Mouse (Mus musculus): Measurements from ENCODE around the gene S100g.

S100g gene

DNA sequence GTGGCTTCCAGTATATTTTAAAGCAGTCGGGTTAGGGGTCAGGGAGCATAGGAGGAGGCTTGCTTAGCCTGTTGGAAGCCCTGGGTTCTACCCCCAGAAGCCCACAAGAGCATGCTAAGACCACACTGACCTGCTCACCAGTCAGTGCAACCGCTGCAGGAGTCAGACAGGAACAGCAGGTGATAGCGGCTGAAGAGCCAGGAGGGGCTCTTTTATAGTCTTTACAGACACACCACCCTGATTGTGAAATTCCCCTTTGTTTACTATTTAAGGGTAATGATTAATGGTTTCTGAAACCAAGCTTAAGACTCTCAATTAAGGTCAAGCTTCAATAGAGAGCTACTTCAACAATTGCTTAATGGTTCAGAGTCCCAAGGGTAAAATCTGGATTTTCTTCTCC, at the start of gene S100g:
Gene S100g, minus strand, starts transcription at position 217 of the 400 bp plus-strand sequence.
- no peak for DNase-seq (ENCODE audit: low spot score)

- DNase-seq (ENCODE audit: low spot score): no peak
Observed at GRCm38 (mm10) chrX:162992121-162992520, 27.7 kb upstream of the S100g start.

GRCm38 (mm10) chrX:162991396-162991795, 27.0 kb upstream of the S100g start:
- no peak for DNase-seq (ENCODE audit: low spot score)

GRCm38 (mm10) chrX:162986876-162987495, 22.6 kb upstream of the S100g start:
- no peak for DNase-seq (ENCODE audit: low spot score)

GRCm38 (mm10) chrX:162976194-162976593, 11.8 kb upstream of the S100g start:
- no peak for DNase-seq (ENCODE audit: low spot score)

DNA sequence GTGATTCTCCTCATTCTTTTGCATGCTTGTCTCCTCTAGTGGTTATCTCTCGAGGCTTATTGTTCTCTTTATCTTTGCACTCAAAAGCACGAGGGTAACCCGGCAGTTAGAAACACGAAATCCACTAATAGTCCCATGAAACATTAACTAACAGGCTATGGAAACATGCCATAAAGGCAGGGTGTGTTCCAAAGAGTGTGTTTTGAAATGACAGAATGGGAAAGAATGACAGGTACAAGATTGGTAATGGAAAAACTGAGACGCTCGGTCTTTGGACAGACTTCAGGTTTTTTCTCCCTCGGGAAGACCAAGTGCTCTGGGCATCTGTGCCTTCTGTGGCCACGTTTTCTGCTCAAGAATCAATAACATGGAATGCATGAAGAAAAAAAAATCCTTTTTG, 3.1 kb upstream of the S100g start:
- no peak for DNase-seq (ENCODE audit: low spot score)

GRCm38 (mm10) chrX:162963840-162964239, 559 bp downstream of the S100g start:
- no peak for DNase-seq (ENCODE audit: low spot score)

- DNase-seq (ENCODE audit: low spot score): no peak
Observed at GRCm38 (mm10) chrX:162957921-162958320, 6.5 kb downstream of the S100g start.

GRCm38 (mm10) chrX:162949811-162950439, 14.5 kb downstream of the S100g start:
- DNase-seq (ENCODE audit: low spot score): peak; percentile 65

DNA sequence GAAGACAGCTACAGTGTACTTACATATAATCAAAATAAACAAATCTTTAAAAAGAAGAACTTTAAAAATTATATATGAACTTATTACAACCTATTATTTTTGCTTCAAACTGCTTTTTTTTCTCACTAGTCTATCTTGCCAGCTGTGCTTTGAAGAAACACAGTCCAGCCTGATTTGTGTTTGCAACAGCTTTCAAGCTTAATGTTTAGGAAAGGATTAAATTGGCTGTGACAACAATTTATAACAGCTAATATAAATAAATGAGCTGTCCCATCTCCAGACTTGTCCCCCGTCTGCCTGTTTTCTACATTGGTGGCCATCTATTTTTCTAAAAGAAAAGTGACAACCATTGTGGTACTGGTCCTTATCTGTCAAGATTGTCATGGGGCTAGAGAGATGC, 22.4 kb downstream of the S100g start:
- no peak for DNase-seq (ENCODE audit: low spot score)

GRCm38 (mm10) chrX:162931467-162931866, 32.9 kb downstream of the S100g start:
- DNase-seq (ENCODE audit: low spot score): no peak

DNA sequence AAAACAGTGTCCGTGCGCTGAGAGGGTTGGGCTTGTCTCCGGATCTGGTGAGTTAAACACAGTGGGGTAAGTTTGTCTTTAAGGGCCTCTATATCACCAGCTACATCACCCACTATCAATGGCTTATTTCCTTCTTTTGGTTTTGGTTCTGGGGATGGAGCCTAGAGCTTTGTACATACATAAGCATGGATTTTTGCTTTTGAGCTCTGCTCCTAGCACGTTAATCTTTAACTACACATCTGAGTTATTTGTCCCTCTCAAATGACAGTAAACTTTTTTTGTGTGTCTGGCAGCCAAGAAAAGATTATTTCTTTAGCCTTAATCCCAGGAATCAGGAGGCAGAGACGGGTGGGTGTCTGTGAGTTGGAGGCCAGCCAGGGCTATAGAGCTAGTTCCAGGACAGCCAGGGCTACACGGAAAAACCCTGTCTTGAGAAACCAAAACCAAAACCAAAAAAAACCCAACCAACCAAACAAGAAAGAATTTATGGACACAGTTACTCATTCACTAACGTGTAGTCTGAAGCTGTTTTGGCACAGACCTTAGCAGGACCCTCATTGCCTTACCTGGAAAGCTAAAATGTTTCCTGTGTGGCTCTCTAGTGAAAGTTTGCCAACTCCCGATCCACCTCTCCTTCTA, 42.8 kb downstream of the S100g start:
- no peak for DNase-seq (ENCODE audit: low spot score)

GRCm38 (mm10) chrX:162915697-162916096, 48.7 kb downstream of the S100g start:
- peak; percentile 72 for DNase-seq (ENCODE audit: low spot score)

DNA sequence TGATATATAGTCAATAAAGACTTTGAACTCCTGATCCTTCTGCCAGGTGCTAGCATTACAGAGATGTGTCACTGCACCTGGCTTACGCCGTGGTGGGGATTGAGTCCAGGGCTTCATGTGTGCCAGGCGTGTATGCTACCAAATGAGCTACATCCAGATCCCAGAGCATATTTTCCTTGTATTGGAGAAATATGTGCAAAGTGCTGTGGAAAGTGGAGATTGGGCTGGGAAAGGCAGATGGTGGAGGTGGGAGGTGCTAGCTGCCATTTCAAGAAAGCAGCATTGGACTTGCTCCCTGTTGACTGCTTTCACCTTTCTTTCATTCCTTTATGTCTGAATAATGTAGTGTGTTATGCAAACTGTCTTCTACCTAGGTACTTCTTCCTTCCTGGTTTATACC, 50.7 kb downstream of the S100g start:
- no peak for DNase-seq (ENCODE audit: low spot score)
